Mouse (Mus musculus): ENCODE data around the gene Hipk4.
"Not testable (repeated sequence)": the region's sequence is repeated elsewhere in the genome, so short reads cannot be mapped to it uniquely, and the experiment has no call there.

Hipk4 gene

GRCm38 (mm10) chr7:27494659-27495367 lies 28.3 kb upstream of the Hipk4 start:
- not testable (repeated sequence) for DNase-seq

GRCm38 (mm10) chr7:27499036-27499435 lies 24.0 kb upstream of the Hipk4 start, which contains the start of gene Prx:
TSS of gene Prx (plus strand) at chr7:27499324.
- no peak for DNase-seq

GRCm38 (mm10) chr7:27501620-27502019 lies 21.4 kb upstream of the Hipk4 start:
- DNase-seq, result peak; percentile 56

DNA sequence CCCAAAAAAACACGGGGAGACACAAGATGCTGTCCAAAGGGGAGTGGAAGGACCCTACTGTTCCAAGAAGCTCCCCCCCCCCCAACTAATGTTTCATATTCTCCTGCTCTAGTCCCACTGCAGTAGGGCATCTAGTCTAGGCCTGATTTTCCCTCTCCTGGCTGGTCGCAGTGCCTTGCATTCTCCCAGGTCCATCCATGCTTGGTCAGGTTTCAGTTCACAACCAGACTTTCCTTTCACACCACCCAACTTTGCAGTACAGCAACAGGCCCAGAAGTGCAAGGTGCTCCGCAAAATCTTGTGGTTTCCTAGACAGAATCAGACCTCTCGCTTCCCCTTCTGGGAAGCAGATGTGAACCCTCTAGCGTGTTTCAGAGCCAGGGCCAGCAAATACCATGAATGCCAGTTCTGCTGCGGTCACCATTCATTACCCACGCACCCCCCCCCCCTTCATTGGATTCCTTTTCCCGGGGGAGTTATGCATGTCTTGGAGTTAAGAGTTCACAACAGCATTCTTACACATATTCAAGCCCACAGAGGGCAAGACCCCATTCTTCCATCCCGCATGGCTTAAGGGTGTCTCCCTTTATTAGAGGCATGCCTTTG lies 16.2 kb upstream of the Hipk4 start:
- DNase-seq, result no peak

GRCm38 (mm10) chr7:27507711-27508647 lies 15.1 kb upstream of the Hipk4 start:
- DNase-seq, result peak; percentile 99

GRCm38 (mm10) chr7:27508648-27509005 lies 14.4 kb upstream of the Hipk4 start:
- peak; percentile 78 for DNase-seq

GRCm38 (mm10) chr7:27510809-27511208 lies 12.3 kb upstream of the Hipk4 start:
- no peak for DNase-seq

DNA sequence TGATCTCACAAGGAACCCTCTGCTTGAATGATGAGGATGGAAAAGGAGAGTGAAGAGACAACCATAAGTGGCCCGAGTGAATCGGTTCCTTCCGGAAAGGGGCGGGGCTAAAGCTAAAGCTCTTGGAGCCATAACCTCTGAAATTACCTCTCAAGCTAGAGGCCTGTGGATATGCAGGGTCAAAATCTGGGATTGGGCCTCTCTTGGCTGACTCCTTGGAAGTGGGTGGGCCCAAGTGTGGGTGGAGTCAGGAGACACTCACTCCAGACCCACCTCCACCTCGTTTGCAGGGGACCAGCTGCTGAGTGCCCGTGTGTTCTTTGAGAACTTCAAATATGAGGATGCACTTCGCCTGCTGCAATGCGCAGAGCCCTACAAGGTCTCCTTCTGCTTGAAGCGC lies 8.1 kb upstream of the Hipk4 start:
- DNase-seq, result no peak

DNA sequence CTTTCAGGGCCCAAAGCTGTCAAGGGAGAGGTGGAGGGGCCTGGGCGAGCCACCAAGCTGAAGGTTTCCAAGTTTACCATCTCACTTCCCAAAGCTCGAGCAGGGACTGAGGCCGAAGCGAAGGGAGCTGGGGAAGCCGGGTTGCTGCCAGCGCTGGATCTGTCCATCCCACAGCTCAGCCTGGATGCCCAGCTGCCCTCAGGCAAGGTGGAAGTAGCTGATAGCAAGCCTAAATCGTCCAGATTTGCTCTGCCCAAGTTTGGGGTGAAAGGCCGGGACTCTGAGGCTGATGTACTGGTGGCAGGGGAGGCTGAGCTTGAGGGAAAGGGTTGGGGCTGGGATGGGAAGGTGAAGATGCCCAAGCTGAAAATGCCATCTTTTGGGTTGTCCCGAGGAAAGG lies 4.8 kb upstream of the Hipk4 start:
- DNase-seq, result no peak

DNA sequence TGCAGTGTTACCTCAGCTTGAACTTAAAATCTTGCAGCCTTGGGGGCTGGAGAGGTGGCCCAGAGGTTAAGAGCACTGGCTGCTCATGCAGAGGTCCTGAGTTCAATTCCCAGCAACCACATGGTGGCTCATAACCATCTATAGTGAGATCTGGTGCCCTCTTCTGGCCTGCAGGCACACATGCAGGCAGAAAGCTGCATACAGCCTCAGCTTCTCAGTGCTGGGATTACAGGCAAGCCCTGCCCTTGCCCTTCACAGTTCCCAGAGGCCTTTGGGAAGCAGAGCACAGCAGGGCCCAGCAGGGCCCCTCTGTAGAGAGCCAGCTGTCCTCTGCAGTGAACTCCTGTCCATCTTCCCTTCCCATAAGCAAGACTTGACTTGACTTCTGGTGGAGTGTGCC lies 3.0 kb upstream of the Hipk4 start:
- DNase-seq, result no peak

- no peak for DNase-seq
Observed at GRCm38 (mm10) chr7:27520599-27520998, 2.5 kb upstream of the Hipk4 start.

GRCm38 (mm10) chr7:27523805-27524204 lies 738 bp downstream of the Hipk4 start:
- DNase-seq, result no peak

DNA sequence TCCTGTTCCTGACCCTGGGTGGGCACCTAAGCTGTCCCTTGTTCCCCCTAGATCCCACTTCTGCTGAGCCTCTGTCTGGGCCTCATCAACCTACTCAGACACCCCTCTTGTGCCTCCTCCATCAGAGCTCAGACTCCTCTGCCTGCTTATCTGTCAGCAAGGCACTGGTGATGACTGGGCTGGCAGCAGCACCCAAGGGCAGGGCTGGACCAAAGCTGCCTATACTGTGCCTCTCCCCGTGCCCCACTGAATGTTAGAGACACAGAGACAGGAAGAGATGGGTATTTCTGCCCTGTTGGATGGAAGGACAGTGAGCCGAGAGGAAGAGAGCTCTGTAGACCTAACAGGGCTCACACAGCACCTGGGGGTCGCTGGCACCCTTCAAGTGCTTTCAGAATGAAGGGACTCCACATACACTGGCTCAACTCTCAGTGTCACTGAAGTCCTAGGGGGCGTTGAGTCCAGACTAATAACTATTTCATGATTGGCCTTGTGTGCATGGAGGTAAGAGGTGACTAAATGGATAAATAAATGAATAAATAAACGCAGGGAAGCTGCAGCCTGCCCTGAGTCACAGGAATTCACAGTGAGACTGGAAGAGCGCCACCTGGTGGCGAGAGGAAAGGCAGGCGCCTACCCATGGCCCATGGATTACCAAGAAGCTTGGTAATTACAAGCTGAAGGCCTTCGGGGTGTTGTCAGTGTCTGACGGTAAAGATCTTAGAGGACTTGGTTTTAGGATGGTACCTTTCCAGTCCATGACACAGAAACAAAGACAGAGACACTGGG lies 3.2 kb downstream of the Hipk4 start:
- peak; percentile 76 for DNase-seq

GRCm38 (mm10) chr7:27529070-27529469 lies 6.0 kb downstream of the Hipk4 start:
- DNase-seq, result no peak

GRCm38 (mm10) chr7:27530937-27531336 lies 7.9 kb downstream of the Hipk4 start:
- DNase-seq, result no peak

- DNase-seq, result no peak
Observed at GRCm38 (mm10) chr7:27531707-27532106, 8.6 kb downstream of the Hipk4 start.

- no peak for DNase-seq
Observed at GRCm38 (mm10) chr7:27532480-27533050, 9.5 kb downstream of the Hipk4 start.

- no peak for DNase-seq
Observed at GRCm38 (mm10) chr7:27535386-27535785, 12.3 kb downstream of the Hipk4 start.

- no peak for DNase-seq
Observed at GRCm38 (mm10) chr7:27536618-27537017, 13.6 kb downstream of the Hipk4 start.

- DNase-seq, result no peak
Observed at GRCm38 (mm10) chr7:27537998-27538397, 14.9 kb downstream of the Hipk4 start.

DNA sequence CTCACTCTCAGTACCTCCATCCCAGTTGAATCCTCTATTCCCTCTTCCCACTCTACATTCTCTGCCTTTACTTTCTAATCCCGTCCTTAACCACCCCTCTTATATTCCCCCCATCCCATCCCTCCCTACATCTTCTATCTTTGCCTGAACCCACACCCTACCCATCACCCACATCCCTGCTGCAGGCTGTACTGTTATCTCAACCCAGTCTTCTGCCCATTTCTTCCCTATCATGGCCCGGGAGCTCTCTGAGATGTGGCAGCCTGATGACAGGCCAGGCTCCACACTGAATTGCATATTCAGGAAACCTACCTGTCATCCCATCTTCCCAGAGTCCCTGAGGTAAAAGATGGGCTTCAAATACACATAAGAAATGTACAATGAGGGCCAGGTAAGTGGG lies 15.7 kb downstream of the Hipk4 start:
- DNase-seq, result no peak

DNA sequence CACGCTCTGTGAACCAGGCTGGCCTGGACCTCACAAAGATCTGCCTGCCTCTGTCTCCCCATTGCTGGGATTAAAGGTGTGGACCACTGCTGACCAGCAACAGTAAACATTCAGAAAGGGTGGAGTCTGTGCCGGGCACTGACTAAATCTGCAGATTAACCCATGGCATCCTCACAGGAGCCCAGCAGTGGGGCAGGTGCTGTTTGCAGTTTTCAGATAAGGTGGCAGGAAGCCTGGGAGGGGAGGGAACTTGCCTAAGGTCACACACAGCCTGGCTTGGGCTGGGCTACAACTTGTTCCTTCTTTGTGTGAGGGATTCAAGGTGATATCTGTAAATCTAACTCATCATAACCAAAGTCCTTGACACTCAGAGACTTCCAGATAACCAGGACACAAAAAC lies 17.5 kb downstream of the Hipk4 start:
- no peak for DNase-seq

GRCm38 (mm10) chr7:27540935-27541334 lies 17.9 kb downstream of the Hipk4 start:
- no peak for DNase-seq

Measured in kidney, adult 9 months (tissue).